Mouse (Mus musculus) layer of hippocampus, postnatal 36 days (tissue): ENCODE measurements around the gene Rbm14. TPM values are rescaled to one million over a fixed set of nuclear protein-coding genes. Genes with fewer than 3 reads are reported as not detected.
"Not testable (repeated sequence)": the region's sequence is repeated elsewhere in the genome, so short reads cannot be mapped to it uniquely, and the experiment has no call there.

ENCODE experiments used
- DNase-seq, 2 experiments: peaks; one replicate each; pipeline ENCODE4 v3.0.0; 2022
- total RNA-seq, 2 experiments: library from RNA; stranded (reverse); gene quantifications; 2 replicates each; pipeline ENCODE4 v1.2.3; 2021

The Rbm14 gene
- total RNA-seq, 2 experiments from 2014 or later, result 56.3 to 62.7 TPM

GRCm38 (mm10) chr19:4812334-4812949, 1.0 kb upstream of the Rbm14 start:
- not testable (repeated sequence) for DNase-seq

GRCm38 (mm10) chr19:4811909-4812242, 442 bp upstream of the Rbm14 start:
- no peak for DNase-seq

- DNase-seq, result no peak
These were observed 730 bp downstream of the Rbm14 start for GRCm38 (mm10) chr19:4810746-4811062.

DNA sequence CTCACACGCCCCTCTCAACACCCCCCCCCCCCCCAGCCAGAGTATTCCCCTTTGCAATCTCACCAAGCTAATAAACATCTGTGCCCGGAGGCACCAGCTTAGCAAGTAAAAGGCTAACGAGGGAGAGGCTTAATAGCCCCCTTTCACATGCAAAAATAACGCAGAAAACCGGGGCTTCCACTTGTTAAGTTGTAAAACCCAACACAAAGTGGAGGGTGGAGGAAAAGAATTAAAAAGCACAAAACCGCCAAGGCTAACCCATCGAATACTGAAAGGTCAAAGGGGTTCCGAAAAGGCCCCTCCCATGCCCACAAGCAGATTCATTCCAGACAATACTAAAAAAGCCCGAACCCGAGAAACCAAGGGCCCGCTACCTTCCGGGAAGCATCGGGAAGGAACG, 1.1 kb downstream of the Rbm14 start:
- DNase-seq, result no peak

DNA sequence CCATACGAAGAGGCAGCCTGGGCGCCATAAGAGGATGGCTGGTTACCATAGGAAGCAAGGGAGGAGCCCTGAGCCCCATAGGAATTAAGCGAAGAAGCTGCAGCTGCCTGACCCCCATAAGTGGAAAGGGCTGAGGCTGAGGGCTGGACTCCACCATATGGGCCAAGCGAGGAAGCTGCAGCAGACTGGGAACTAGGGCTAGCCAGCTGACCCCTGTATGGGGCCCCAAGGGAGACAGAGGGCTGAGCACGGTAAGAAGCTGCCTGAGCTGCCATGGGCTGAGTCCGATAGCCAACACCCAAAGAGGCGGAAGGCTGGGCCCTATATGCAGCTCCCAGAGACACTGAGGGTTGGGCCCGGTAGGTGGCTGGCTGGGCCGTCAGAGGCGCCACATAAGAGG, 8.2 kb downstream of the Rbm14 start:
- DNase-seq, result no peak

DNA sequence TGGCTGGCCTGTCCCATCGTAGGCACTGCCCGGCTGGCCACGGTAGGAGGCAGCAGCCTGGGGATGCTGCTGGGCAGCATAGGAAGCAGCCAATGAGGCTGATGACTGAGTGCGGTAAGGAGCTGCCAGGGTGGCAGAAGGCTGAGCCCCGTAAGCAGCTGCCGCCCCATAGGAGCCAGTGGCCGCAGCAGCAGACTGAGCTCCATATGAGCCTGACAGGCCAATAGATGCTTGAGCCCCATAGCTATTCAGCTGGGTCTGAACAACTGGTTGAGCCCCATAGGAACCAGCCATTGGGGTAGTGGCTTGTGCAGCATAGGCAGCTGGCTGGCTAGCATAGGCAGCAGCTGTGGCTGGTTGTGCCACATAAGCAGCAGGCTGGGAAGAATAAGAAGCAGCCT, 8.7 kb downstream of the Rbm14 start:
- no peak for DNase-seq

DNA sequence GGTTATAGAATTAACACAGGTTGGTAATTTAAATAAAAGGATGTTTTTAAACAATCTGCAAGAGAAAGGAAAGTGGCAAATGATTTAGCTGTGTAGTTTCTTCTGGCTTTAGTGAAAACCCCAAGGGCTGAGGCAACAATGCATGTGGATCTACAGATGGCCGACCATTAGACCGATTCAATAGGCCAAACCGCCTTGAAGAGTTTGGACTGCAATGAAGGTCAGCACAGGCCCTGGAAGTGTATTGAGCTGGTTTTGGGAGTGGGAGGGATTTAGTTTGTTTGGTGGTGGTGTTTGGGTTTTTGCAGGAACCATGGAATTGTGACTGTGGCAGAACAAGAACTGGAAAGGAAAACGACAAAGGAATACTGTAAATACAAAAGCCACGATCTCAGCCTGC, 12.4 kb downstream of the Rbm14 start:
- no peak for DNase-seq

- DNase-seq, result no peak
These were observed 13.6 kb downstream of the Rbm14 start for GRCm38 (mm10) chr19:4797846-4798245.

- no peak for DNase-seq
These were observed 15.5 kb downstream of the Rbm14 start for GRCm38 (mm10) chr19:4795929-4796328.

GRCm38 (mm10) chr19:4793831-4794422, 17.5 kb downstream of the Rbm14 start, which contains the start of gene Rbm4:
TSS of gene Rbm4 (minus strand) at chr19:4793901.
- peak; percentile 96 to 97 for DNase-seq

- DNase-seq, result no peak
These were observed 18.1 kb downstream of the Rbm14 start for GRCm38 (mm10) chr19:4793281-4793830.

- no peak for DNase-seq
These were observed 25.1 kb downstream of the Rbm14 start for GRCm38 (mm10) chr19:4786313-4786712.

DNA sequence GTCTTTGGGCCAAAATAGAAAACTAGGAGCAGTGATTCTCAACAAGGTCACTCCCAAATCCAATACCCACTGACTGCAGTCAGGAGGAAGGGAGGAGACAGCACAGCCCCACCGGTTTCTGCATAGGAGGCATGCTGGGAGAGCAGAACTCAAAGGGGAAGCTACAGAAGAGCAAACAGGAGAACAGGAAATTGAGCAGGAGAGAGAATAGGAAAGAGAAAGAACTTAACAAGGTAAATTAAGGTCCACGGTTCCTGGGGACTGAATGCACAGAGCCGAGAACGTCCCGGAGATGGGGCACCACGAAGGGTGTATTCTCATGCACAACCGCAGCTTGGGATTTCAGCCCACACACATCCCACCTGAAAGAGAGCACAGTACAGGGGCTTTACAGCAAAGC, 26.2 kb downstream of the Rbm14 start:
- no peak for DNase-seq

DNA sequence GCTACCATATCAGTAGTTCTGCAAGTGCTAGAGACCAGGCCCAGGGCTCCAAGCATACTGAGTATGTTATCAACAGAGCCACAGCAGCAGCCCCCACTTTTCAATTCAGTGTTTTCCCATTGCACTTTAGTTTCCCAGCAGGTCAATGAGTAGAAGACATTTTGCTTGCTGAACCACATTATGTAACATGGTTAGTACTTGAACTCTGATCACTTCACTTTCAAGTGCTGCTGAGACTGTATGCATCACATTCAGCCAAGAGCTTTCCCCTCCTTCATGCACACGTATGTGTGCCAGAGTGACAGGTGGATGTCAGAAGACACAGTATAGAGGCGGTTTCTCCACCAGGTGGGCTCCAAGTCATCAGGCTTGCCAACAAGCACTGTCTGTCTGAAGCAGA, 28.5 kb downstream of the Rbm14 start:
- DNase-seq, result no peak

DNA sequence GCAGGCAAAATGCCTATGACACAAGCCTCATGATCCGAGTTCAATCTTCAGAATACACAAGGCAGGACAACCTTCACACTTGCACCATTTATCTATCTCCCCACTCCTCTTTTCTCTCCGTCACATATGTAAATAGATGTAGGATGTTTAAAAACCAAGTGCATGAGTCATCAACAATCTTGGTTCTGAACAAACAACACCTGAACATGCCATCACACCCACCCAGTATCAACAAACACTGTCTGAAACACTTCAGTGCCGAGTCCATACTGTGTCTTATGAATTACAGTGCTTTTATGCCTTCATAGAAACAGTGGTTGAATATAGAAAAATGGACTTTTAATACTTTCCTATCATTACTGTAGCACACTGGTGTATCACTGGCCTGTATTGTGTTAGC, 38.6 kb downstream of the Rbm14 start:
- no peak for DNase-seq

- DNase-seq, result no peak
These were observed 43.8 kb downstream of the Rbm14 start for GRCm38 (mm10) chr19:4767507-4768148.

GRCm38 (mm10) chr19:4762876-4763275, 48.6 kb downstream of the Rbm14 start:
- no peak for DNase-seq

DNA sequence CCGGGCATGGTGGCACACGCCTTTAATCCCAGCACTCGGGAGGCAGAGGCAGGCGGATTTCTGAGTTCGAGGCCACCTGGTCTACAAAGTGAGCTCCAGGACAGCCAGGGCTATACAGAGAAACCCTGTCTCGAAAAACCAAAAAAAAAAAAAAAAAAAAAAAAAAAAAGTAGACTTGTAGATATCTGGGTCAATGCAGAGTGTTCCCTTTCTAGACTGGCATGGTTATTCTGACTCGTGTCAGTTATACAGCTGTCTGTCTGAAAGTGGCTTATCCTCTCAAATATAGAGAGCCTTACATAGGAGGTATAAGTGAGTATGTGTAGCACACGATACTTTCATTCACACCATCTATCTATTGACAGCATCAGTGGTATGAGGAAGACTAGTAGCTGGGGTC, 50.9 kb downstream of the Rbm14 start:
- DNase-seq, result not testable (repeated sequence)

GRCm38 (mm10) chr19:4756921-4757320, 54.5 kb downstream of the Rbm14 start:
- DNase-seq, result no peak

DNA sequence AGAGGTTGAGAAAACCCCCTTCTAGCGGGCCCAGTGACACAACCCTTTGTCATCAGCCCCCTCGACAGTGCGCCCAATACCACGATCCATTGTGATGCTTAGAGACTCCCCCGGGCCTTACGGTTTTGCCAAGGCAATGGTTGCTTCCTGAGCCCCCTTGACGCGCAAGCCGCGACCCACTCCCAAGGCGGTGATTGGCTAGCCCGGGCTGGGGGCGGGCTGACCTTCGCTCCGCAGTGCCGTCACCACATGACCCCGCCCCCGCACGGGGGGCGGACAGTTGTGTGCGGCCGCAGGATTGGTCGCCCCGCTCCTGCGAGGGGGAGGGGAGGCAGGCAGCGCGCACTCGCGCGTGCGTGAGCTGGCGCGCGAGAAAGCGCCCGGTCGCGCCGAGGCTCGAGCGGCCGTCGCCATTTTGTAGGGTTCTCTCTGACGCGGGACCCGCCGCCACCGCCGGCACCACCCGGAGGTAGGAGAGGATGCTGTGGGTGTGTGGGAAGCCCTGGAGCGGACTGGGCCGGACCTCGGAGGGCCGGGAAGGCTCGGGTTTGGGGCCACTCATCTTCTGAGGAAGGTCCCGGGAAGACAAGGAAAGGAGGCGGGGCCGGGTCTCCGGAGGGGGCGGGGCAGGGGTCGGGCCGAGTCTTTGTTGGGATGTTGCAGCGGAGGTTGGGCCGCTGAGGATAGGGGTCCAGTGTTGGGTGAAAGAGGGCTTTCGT, 55.1 kb downstream of the Rbm14 start, which contains the start of gene Rbm4b:
Gene Rbm4b, plus strand, starts transcription at position 305 of the 719 bp plus-strand sequence.
- DNase-seq, result peak; percentile 96 to 97

DNA sequence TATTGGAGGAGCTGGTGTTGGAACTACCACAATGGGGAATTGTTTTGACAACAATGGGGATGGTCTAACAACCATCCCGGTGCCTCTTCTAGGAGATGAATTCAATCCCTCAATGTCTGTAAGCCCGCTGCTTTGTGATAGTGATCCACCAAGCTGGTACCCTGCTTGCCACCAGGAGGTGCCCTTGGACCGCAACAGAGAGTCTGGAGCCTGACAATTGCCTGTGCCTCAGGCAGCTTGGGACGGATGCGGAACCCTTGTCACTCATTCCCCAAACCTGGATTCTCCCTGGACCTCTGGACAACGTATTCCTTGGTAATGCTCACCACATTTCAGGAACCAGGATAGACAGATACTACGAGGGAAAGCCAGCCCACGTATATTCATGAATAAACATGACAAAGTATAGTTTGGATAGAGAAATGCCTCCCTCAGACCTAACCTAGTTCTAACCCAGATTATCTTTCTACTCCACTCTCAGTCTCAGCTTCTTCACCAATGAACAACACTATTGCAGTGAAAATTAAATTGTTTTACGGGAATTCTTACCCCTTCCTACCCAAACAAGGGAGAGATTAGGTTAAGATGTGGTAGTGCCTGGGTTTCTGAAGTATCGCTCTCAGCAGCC, 55.8 kb downstream of the Rbm14 start:
- DNase-seq, result peak; percentile 86 to 89
